Mouse (Mus musculus): ENCODE results near the gene Plekhh1. TPM values are rescaled to one million over a fixed set of nuclear protein-coding genes. Genes with fewer than 3 reads are reported as not detected.

The Plekhh1 gene
- total RNA-seq, 2 experiments from 2014 or later: 21.5 to 21.6 TPM

- no peak for DNase-seq (ENCODE audit: extremely low spot score in 1 of 2, low spot score in 1 of 2)
Observed at GRCm38 (mm10) chr12:79068306-79068705, 39.3 kb downstream of the Plekhh1 start.

DNA sequence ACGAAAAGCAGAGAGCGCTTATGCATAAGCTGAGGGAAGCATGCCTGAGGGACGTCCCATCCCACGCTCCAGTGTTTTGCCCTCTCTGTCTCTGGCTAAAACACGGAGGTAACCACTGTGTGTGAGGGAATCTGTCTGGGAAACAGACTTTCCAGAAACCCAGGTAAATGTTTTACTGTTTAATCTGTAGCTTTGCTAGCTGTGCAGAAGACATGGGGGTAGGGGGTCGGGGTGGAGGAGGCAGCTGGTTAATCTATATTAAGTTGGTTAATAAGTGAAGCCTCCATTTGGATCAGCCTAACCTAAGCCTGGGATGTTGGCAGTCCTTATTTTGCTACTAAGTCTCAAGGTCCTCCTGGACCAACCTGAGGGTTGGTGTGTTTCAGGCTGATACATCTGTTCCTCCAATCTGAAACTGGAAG is 40.2 kb downstream of the Plekhh1 start:
- DNase-seq (ENCODE audit: extremely low spot score in 1 of 2, low spot score in 1 of 2): no peak

GRCm38 (mm10) chr12:79069916-79070315 is 41.0 kb downstream of the Plekhh1 start:
- no peak for DNase-seq (ENCODE audit: extremely low spot score in 1 of 2, low spot score in 1 of 2)

DNA sequence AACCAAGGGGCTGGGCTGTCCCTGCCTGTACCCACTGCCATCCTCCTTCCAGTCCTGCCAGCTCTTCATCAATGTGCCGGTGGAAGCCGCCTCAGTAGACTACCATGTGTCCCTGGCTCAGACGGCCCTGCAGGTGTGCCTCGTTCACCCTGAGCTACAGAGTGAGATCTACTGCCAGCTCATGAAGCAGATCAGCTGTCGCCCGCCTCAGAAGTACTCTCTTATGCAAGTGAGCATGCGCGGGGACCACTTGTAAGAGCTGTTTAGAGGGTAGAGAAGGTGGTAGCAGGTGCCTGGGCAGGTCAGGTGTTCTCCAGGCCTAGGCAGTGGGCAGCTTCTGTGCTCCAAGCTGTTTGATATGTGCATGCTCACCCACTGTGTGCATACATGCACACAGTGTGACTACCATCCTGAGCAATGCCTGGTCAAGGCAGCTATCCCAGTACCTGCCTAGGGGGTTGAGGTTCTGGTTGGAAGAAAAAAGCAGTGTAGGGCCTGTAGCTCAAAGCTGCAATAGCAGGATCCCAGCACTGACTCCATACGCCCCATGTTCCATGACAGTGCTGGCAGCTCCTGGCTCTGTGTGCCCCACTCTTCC is 41.9 kb downstream of the Plekhh1 start:
- no peak for DNase-seq (ENCODE audit: extremely low spot score in 1 of 2, low spot score in 1 of 2)

DNA sequence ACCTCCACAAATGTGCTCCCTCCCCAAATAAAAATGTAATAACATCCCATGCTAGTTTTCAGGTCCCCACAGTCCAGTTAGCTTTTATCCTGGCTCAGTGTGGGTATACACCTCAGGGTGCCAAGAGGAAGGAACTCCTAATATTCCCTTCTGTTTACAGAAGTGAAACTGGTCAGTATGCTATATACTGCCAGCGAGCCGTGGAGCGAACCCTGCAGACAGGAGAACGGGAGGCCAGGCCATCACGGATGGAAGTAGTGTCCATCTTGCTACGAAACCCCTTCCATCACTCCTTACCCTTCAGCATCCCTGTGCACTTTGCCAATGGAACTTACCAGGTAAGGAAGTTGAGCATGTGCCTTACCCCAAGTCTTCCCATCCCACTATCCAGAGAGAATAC is 43.6 kb downstream of the Plekhh1 start:
- DNase-seq (ENCODE audit: extremely low spot score in 1 of 2, low spot score in 1 of 2): no peak

GRCm38 (mm10) chr12:79073362-79073761 is 44.4 kb downstream of the Plekhh1 start:
- no peak for DNase-seq (ENCODE audit: extremely low spot score in 1 of 2, low spot score in 1 of 2)

GRCm38 (mm10) chr12:79089182-79089812 is 60.3 kb downstream of the Plekhh1 start, which contains the start of gene Pigh:
Pigh (minus strand) TSS chr12:79089651.
- peak; percentile 64 to 76 for DNase-seq (ENCODE audit: extremely low spot score in 1 of 2, low spot score in 1 of 2)

DNA sequence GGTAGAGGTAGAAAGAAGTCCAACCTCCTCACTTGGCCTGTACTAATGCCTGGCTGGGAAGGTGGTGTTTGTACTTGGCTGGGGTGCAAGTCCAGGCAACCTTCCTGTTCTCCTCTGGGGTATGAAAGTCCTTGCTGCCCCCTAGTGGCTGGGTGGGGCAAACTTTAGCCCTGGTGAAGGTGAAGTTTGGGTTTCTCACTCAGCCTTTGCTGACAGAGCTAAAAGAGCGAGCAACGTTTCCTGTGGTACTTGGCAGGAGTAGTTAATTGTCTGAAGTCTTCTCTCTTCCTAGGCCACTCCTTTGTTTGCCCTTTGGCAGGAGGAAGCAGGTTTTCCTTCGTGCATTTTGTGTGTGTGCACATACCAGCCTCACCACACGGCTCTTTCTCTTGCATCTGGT is 63.6 kb downstream of the Plekhh1 start:
- peak; percentile 22 to 70 for DNase-seq (ENCODE audit: extremely low spot score in 1 of 2, low spot score in 1 of 2)

DNA sequence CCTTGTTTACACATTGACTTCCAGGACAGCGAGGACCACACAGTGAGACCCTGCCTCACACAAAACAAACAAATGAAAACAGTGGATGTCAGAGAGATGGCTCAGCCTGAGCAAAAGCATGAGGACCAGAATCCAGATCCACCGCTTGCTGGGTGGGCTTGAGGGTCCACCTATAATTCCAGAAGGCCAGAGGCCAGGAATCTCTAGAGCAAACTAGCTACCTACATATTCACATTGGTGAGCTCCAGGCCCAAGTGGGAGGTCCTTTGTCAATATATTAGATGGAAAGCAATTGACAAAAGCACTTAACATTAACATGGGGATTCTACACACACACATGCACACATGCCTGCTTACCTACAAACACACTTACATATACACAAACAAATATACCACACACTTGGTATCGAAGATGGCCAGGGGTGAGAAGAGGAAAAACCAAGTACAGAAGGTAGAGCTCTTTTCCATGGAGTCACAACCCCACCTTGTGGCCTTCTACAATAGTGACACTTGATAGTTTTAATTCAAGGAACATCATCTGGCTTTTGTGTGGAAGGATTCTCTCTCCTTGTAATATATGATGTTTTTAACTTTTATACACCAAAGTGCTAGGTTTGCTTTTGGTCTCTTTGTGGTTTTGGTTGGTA is 68.3 kb downstream of the Plekhh1 start:
- peak in 1 of 2 experiments; percentile 25 for DNase-seq (ENCODE audit: extremely low spot score in 1 of 2, low spot score in 1 of 2)

DNA sequence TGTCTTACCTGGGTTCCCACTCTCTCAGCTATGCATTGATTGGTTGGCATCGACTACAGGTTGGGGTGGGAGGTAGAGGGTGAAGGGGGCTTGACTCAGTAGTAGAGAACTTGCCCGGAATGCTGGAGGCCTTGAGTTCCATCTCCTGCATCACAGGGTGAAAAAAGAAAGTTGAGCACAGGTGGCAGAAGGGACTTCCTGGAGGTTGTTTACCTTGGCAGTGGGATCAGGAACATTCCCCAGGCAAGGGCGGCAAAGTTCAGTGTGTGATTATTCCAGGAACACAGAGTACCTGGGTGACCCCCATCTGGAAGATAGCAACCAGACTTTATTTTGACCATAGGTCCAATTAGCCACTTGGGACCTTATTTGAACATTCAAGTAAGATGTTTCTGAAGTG is 74.8 kb downstream of the Plekhh1 start:
- DNase-seq (ENCODE audit: extremely low spot score in 1 of 2, low spot score in 1 of 2): no peak

- DNase-seq (ENCODE audit: extremely low spot score in 1 of 2, low spot score in 1 of 2): no peak
Observed at GRCm38 (mm10) chr12:79104544-79104943, 75.6 kb downstream of the Plekhh1 start.

DNA sequence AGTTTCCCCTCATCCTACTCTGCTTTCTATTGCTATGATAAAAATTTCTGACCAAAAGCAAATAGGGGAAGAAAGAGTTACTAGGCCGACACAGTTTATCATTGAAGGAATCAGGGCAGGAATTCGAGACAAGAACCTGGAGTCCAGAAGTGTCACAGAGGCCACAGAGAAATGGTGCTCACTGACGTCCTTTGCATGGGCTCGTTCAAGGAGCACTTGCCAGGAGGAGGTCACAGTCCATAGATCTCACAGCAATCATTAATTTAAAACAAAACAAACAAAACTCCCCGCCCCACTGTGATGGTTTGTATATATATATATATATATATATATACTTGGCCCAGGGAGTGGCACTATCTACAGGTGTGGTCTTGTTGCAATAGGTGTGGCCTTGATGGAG is 76.3 kb downstream of the Plekhh1 start:
- DNase-seq (ENCODE audit: extremely low spot score in 1 of 2, low spot score in 1 of 2): no peak

DNA sequence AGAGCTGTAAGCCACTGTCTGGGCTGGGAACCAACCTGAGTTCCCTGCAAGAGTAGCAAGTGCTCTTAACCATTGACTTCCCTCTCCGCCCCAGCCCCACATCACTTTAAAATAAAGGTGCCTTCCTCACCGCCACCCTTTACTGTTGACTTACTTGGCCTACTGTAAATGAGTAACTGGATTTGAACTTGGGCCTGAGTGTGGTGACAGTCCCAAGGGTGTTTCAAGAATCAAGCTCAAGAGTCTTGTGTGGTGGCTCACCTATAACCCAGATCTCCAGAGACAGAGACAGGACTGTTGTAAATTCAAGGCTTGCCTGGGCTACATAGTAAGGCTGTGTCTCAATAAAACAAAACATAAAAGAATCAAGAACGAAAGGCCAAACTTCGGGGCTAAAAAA is 90.0 kb downstream of the Plekhh1 start:
- no peak for DNase-seq (ENCODE audit: extremely low spot score in 1 of 2, low spot score in 1 of 2)

DNA sequence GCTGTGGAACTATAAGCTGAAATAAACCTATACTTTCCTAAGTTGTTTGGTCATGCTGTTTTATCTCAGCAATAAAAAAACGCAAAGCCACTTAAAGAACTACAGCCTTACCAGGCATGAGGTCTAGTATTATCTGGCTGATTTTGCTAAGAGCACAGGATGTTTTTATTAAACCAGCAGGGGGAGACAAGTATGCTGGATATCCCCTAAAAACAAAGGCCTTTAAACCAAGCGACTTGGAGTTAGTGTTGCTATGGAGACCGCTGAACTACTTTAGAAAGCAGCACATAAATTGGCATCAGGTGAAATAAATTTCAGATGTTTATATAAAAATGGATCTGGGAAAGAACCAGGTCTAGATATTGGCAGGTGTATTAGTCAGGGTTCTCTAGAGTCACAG is 93.9 kb downstream of the Plekhh1 start:
- DNase-seq (ENCODE audit: extremely low spot score in 1 of 2, low spot score in 1 of 2): no peak

GRCm38 (mm10) chr12:79130299-79131177 is 101.6 kb downstream of the Plekhh1 start, which contains the start of gene Arg2:
Arg2 (plus strand) TSS chr12:79130777.
- DNase-seq (ENCODE audit: extremely low spot score in 1 of 2, low spot score in 1 of 2): peak; percentile 48 to 56

Other genes with a start within 250 kb of the Plekhh1 start
- gene Atp6v1d, start 167.5 kb upstream of the Plekhh1 start, total RNA-seq (2021): 100 to 1,000 TPM; 238 to 266 TPM
- gene Eif2s1, start 167.3 kb upstream of the Plekhh1 start, total RNA-seq (2021): 10 to 100 TPM; 54.9 to 56.5 TPM
- under 1 TPM in 1 of 2 experiments, not detected in 1; 0.22 TPM for gene Plek2, start 122.2 kb upstream of the Plekhh1 start, total RNA-seq (2021)
- gene Tmem229b, start 21.5 kb upstream of the Plekhh1 start, total RNA-seq (2021): 10 to 100 TPM; 34.4 to 39.9 TPM
- gene Pigh, start 60.5 kb downstream of the Plekhh1 start, total RNA-seq (2021): 10 to 100 TPM; 10.1 to 10.9 TPM
- 1 to 10 TPM; 3.1 to 4.3 TPM for gene Arg2, start 101.6 kb downstream of the Plekhh1 start, total RNA-seq (2021)
- gene Vti1b, start 143.5 kb downstream of the Plekhh1 start, total RNA-seq (2021): 100 to 1,000 TPM; 147 to 174 TPM
- gene Rdh11, start 163.1 kb downstream of the Plekhh1 start, total RNA-seq (2021): 10 to 100 TPM; 17.9 to 21.2 TPM
- gene Rdh12, start 179.8 kb downstream of the Plekhh1 start, total RNA-seq (2021): 1 to 10 TPM; 1.8 to 2.9 TPM